Mouse (Mus musculus): Measurements from ENCODE around the gene Pfkfb3. TPM values are rescaled to one million over a fixed set of nuclear protein-coding genes. Genes with fewer than 3 reads are reported as not detected.
A peak's percentile ranks its signal among the peaks of the same experiment; 100 is the strongest.

The Pfkfb3 gene
- polyA plus RNA-seq, 1 experiment from 2014 or later = 12.2 TPM

- H3K27me3 ChIP-seq (ENCODE audit: control insufficient read depth, insufficient read depth, low read length) = no peaks in the 10 kb centered on the region
- H3K9me3 ChIP-seq (replicated peaks; ENCODE audit: control insufficient read depth, low read length) = no peaks in the 10 kb centered on the region
- WGBS = 90% methylated on average over 3 of the region's 3 CpGs
- no peak overlapping the region for H3K9ac ChIP-seq (replicated peaks; ENCODE audit: low read length)
- H3K4me2 ChIP-seq (ENCODE audit: low read depth, low read length) = no peak overlapping the region
- no peak for ATAC-seq (replicated peaks; ENCODE audit: insufficient number of reproducible peaks, low FRiP score, low TSS enrichment, low read depth)
- no peaks in the 10 kb centered on the region for H3K4me1 ChIP-seq (ENCODE audit: control insufficient read depth, insufficient read depth, low read length)
- no peak overlapping the region for H3K27ac ChIP-seq (replicated peaks; ENCODE audit: low read depth, low read length)
- H3K36me3 ChIP-seq (replicated peaks; ENCODE audit: control insufficient read depth, insufficient read depth, low read depth, low read length) = no peaks in the 10 kb centered on the region
- no peak overlapping the region for H3K4me3 ChIP-seq (ENCODE audit: low read depth, low read length)
- no peak for DNase-seq (ENCODE audit: low spot score)
Measured at GRCm38 (mm10) chr2:11515828-11516227, 38.0 kb downstream of the Pfkfb3 start.

DNA sequence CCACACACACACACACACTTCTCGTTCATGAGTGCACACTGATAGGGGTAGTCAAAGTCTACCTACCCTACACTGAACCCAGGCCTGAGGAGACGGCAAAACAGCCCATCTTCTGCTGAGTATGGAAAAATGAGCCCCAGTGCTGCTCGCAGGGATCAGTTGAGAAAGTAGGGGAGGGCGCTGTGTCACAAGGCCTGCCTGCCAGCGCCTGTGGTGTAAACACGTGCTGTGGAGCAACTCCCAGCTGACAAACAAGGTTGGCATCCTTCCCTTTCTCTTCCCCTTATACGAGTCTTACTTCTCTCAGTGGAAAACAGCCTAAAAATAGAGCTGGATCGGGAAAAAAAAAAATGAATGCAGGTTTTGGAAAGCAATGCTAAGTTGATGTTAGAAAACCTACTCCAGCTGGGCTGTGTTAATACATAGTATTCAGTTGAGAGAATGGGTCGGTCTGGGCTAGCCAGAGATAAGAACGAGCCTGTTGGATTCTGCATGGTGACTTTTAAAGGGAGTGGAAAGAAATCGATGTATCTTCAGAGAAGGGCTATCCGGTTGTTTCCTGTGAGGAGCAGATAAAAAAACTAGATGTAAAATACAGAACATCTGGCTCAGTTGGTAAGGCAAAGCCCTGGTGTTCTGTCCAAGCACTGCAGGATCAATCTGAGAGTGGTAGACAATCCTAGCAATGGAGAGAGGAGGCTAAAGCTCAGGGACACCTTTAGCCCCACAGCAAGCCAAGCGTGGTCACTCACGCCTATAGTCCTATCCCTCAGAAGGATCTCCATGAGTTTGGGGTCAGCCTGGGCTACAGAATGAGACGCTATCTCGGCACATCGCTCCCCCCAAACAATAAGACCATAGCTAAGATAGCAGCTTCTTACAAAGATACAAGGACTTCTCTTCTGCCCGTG is 40.6 kb downstream of the Pfkfb3 start:
- ATAC-seq (replicated peaks; ENCODE audit: insufficient number of reproducible peaks, low FRiP score, low TSS enrichment, low read depth) (no peak), DNase-seq (ENCODE audit: low spot score) (no peak)
- Histone ChIP-seq H3K27ac (replicated peaks; ENCODE audit: low read depth, low read length) (no peak overlapping the region), H3K27me3 (ENCODE audit: control insufficient read depth, insufficient read depth, low read length) (no peaks in the 10 kb centered on the region), H3K4me3 (ENCODE audit: low read depth, low read length) (no peak overlapping the region), H3K9me3 (replicated peaks; ENCODE audit: control insufficient read depth, low read length) (no peaks in the 10 kb centered on the region), H3K9ac (replicated peaks; ENCODE audit: low read length) (no peak overlapping the region), H3K4me2 (ENCODE audit: low read depth, low read length) (no peak overlapping the region), H3K36me3 (replicated peaks; ENCODE audit: control insufficient read depth, insufficient read depth, low read depth, low read length) (no peaks in the 10 kb centered on the region), H3K4me1 (ENCODE audit: control insufficient read depth, insufficient read depth, low read length) (no peaks in the 10 kb centered on the region)
- 72% methylated on average over 18 of the region's 18 CpGs for WGBS

GRCm38 (mm10) chr2:11512127-11512526 is 41.8 kb downstream of the Pfkfb3 start:
- WGBS = 82% methylated on average over 1 of the region's 1 CpGs
- Histone ChIP-seq H3K4me3 (ENCODE audit: low read depth, low read length) (no peak overlapping the region), H3K27me3 (ENCODE audit: control insufficient read depth, insufficient read depth, low read length) (no peaks in the 10 kb centered on the region), H3K9me3 (replicated peaks; ENCODE audit: control insufficient read depth, low read length) (no peaks in the 10 kb centered on the region), H3K27ac (replicated peaks; ENCODE audit: low read depth, low read length) (no peak overlapping the region), H3K4me2 (ENCODE audit: low read depth, low read length) (no peak overlapping the region), H3K9ac (replicated peaks; ENCODE audit: low read length) (no peak overlapping the region), H3K36me3 (replicated peaks; ENCODE audit: control insufficient read depth, insufficient read depth, low read depth, low read length) (no peaks in the 10 kb centered on the region), H3K4me1 (ENCODE audit: control insufficient read depth, insufficient read depth, low read length) (no peaks in the 10 kb centered on the region)
- DNase-seq (ENCODE audit: low spot score) (no peak), ATAC-seq (replicated peaks; ENCODE audit: insufficient number of reproducible peaks, low FRiP score, low TSS enrichment, low read depth) (no peak)

GRCm38 (mm10) chr2:11503736-11504135 is 50.1 kb downstream of the Pfkfb3 start:
- ATAC-seq (replicated peaks; ENCODE audit: insufficient number of reproducible peaks, low FRiP score, low TSS enrichment, low read depth) = no peak
- Histone ChIP-seq H3K4me1 (ENCODE audit: control insufficient read depth, insufficient read depth, low read length) (peaks cover 4% of the 10 kb centered on the region), H3K27ac (replicated peaks; ENCODE audit: low read depth, low read length) (no peak overlapping the region), H3K36me3 (replicated peaks; ENCODE audit: control insufficient read depth, insufficient read depth, low read depth, low read length) (no peaks in the 10 kb centered on the region), H3K4me3 (ENCODE audit: low read depth, low read length) (peak overlapping the region; percentile 64), H3K9me3 (replicated peaks; ENCODE audit: control insufficient read depth, low read length) (no peaks in the 10 kb centered on the region), H3K27me3 (ENCODE audit: control insufficient read depth, insufficient read depth, low read length) (peaks cover 4% of the 10 kb centered on the region), H3K9ac (replicated peaks; ENCODE audit: low read length) (peak overlapping the region; percentile 51), H3K4me2 (ENCODE audit: low read depth, low read length) (peak overlapping the region; percentile 86)
- peak; percentile 9 for DNase-seq (ENCODE audit: low spot score)
- WGBS = 20% methylated on average over 7 of the region's 7 CpGs

GRCm38 (mm10) chr2:11502901-11503431 is 50.9 kb downstream of the Pfkfb3 start:
- ATAC-seq (replicated peaks; ENCODE audit: insufficient number of reproducible peaks, low FRiP score, low TSS enrichment, low read depth) (peak; percentile 35), DNase-seq (ENCODE audit: low spot score) (peak; percentile 76)
- H3K9me3 ChIP-seq (replicated peaks; ENCODE audit: control insufficient read depth, low read length) = no peaks in the 10 kb centered on the region
- peak overlapping the region; percentile 86 for H3K4me2 ChIP-seq (ENCODE audit: low read depth, low read length)
- H3K36me3 ChIP-seq (replicated peaks; ENCODE audit: control insufficient read depth, insufficient read depth, low read depth, low read length) = no peaks in the 10 kb centered on the region
- peaks cover 4% of the 10 kb centered on the region for H3K27me3 ChIP-seq (ENCODE audit: control insufficient read depth, insufficient read depth, low read length)
- peak overlapping the region; percentile 51 for H3K9ac ChIP-seq (replicated peaks; ENCODE audit: low read length)
- WGBS = under 1% methylated on average over 39 of the region's 39 CpGs
- no peak overlapping the region for H3K27ac ChIP-seq (replicated peaks; ENCODE audit: low read depth, low read length)
- H3K4me3 ChIP-seq (ENCODE audit: low read depth, low read length) = peak overlapping the region; percentile 64
- peaks cover 4% of the 10 kb centered on the region for H3K4me1 ChIP-seq (ENCODE audit: control insufficient read depth, insufficient read depth, low read length)

DNA sequence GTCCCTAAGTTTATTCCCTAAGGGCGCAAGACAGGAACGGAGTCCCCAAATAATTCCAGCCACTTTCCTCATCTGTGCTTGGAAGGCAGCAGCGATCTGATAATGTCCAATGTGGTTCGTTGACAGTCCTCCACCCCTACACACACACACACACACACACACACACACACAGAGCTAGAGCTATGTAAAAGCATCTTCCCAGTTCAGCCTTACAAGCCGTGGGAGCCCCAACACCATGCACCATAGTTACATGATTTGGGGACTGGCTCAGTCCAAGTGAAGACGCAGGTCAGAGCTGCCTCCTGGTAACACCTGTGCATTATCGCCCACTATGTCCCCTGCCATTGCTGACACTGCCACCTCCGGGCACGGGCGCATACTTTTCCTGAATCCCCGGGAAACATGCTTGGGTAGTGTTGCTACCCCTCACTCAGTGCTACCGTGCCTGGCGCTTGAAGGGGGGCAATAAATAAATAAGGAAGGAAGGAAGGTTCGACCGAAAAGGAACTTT is 51.6 kb downstream of the Pfkfb3 start:
- 0% methylated on average over 15 of the region's 15 CpGs for WGBS
- Histone ChIP-seq H3K4me1 (ENCODE audit: control insufficient read depth, insufficient read depth, low read length) (peaks cover 4% of the 10 kb centered on the region), H3K9ac (replicated peaks; ENCODE audit: low read length) (no peak overlapping the region; the same call in 1 of the 2 replicates), H3K4me3 (ENCODE audit: low read depth, low read length) (peak overlapping the region; percentile 64), H3K27me3 (ENCODE audit: control insufficient read depth, insufficient read depth, low read length) (peaks cover 4% of the 10 kb centered on the region), H3K36me3 (replicated peaks; ENCODE audit: control insufficient read depth, insufficient read depth, low read depth, low read length) (no peaks in the 10 kb centered on the region), H3K4me2 (ENCODE audit: low read depth, low read length) (peak overlapping the region; percentile 86), H3K9me3 (replicated peaks; ENCODE audit: control insufficient read depth, low read length) (no peaks in the 10 kb centered on the region), H3K27ac (replicated peaks; ENCODE audit: low read depth, low read length) (no peak overlapping the region)
- peak; percentile 25 for DNase-seq (ENCODE audit: low spot score)
- ATAC-seq (replicated peaks; ENCODE audit: insufficient number of reproducible peaks, low FRiP score, low TSS enrichment, low read depth) = peak; percentile 41

GRCm38 (mm10) chr2:11501301-11502254 is 52.3 kb downstream of the Pfkfb3 start:
- DNase-seq (ENCODE audit: low spot score) = peak; percentile 94
- H3K4me2 ChIP-seq (ENCODE audit: low read depth, low read length) = peak overlapping the region; percentile 86
- peak overlapping the region; percentile 73; the same call in 1 of the 2 replicates for H3K27ac ChIP-seq (replicated peaks; ENCODE audit: low read depth, low read length)
- peaks cover 4% of the 10 kb centered on the region for H3K4me1 ChIP-seq (ENCODE audit: control insufficient read depth, insufficient read depth, low read length)
- peak; percentile 87 for ATAC-seq (replicated peaks; ENCODE audit: insufficient number of reproducible peaks, low FRiP score, low TSS enrichment, low read depth)
- H3K4me3 ChIP-seq (ENCODE audit: low read depth, low read length) = peak overlapping the region; percentile 64
- peak overlapping the region; percentile 85 for H3K9ac ChIP-seq (replicated peaks; ENCODE audit: low read length)
- peaks cover 4% of the 10 kb centered on the region for H3K27me3 ChIP-seq (ENCODE audit: control insufficient read depth, insufficient read depth, low read length)
- no peaks in the 10 kb centered on the region for H3K9me3 ChIP-seq (replicated peaks; ENCODE audit: control insufficient read depth, low read length)
- WGBS = under 1% methylated on average over 76 of the region's 76 CpGs
- no peaks in the 10 kb centered on the region for H3K36me3 ChIP-seq (replicated peaks; ENCODE audit: control insufficient read depth, insufficient read depth, low read depth, low read length)
